Mouse (Mus musculus) megakaryocyte-erythroid progenitor cell, adult 5-6 weeks (primary cell): ENCODE results near the gene Hist2h2be. TPM values are rescaled to one million over a fixed set of nuclear protein-coding genes. Genes with fewer than 3 reads are reported as not detected.

Source experiments
- ATAC-seq: replicated peaks from 2 replicates; pipeline ENCODE4 v1.8.0; 2016; ENCODE audit warnings: mild to moderate bottlenecking, inconsistent platforms; ENCODE audit not compliant: severe bottlenecking, poor library complexity, low FRiP score, low TSS enrichment
- total RNA-seq, 2 experiments: library from RNA; stranded (forward) in 1 of 2; stranded (reverse) in 1 of 2; fragments of 200-1000, 215-1000 nt in 1 of 2; fragments of >200 nt in 1 of 2; fragmentation: Nextera tagmentation in 1 of 2; gene quantifications; 2 replicates each; pipeline ENCODE4 v1.2.3; 2014 to 2017

Hist2h2be gene
- total RNA-seq, 2 experiments from 2014 or later: 10.0 to 10.8 TPM

- no peak for ATAC-seq
Observed at GRCm38 (mm10) chr3:96255926-96256593, 35.1 kb downstream of the Hist2h2be start.

DNA sequence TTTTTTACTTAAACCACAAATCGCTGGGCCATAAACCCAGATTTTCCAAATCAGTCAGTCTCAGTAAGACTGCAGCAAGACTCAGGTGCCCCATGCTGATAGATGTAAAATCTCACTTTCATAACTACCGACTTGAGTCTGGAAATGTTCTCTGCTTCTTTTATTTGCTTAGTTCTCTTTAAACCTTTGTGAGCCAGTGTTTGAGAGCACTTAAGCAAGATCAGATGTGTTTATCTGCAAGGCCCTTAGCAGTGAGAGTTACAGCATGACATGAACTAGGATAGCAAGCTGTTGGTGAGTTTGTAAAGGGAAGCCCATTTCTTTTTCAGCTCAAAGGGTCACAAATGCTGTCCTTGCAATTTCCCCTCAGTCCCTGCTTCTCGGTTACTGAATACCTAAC, 36.3 kb downstream of the Hist2h2be start:
- ATAC-seq: no peak

DNA sequence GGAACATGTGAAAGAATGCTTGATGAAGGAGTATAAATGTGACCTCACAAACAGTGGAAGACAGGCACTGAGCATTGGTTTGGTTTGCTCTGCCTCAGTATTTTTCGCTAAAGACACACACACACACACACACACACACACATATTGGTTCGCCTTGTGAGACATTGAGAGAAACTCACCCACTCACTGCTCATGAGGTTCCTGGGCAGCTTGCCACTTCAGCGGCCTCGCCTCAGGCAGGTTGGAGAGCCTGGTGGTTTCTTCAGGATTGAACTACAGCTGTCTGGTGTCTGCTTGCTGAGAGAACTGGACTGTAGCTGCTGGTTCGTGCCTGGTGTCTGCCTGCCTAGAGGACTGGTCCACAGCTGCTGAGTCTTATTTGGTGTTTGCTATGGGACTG, 39.3 kb downstream of the Hist2h2be start:
- no peak for ATAC-seq

- ATAC-seq: no peak
Observed at GRCm38 (mm10) chr3:96261623-96262022, 40.7 kb downstream of the Hist2h2be start.

GRCm38 (mm10) chr3:96262216-96262875, 41.4 kb downstream of the Hist2h2be start:
- peak; percentile 72 for ATAC-seq

- peak; percentile 89 for ATAC-seq
Observed at GRCm38 (mm10) chr3:96262979-96263550, 42.1 kb downstream of the Hist2h2be start, which contains the start of gene Hist2h4. TSS of gene Hist2h4 (minus strand) at chr3:96263311.

GRCm38 (mm10) chr3:96263558-96264403, 42.9 kb downstream of the Hist2h2be start:
- ATAC-seq: 0 out of 2 replicates have a peak, but pooled peaks have one; percentile 9

GRCm38 (mm10) chr3:96264404-96264949, 43.6 kb downstream of the Hist2h2be start:
- no peak for ATAC-seq

DNA sequence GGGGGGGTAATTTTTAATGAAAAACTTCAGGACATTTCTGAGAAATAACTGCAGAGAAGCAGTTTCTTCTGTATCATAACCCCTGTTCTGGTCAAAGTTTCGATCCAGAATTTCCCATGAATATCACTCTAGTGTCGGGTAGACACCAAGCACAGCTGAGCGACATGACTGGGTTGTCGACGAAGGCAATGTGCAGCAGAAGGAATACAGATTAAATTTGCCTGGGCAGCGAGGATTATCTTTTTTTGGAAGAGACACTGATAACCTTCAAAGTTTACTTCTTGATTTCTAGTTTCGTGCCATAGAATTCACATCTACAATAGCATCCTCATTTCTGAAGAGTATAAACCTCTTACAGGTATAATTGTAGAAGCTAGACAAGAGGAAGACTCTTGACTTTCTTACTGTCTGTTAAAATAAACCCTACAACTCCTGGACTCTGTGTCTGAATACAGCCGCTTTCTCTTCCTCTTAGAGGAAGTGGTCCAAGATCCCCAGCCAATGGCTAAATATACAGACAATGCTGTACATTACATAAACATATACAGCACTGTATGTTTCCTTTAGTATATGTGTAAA, 45.3 kb downstream of the Hist2h2be start:
- no peak for ATAC-seq

DNA sequence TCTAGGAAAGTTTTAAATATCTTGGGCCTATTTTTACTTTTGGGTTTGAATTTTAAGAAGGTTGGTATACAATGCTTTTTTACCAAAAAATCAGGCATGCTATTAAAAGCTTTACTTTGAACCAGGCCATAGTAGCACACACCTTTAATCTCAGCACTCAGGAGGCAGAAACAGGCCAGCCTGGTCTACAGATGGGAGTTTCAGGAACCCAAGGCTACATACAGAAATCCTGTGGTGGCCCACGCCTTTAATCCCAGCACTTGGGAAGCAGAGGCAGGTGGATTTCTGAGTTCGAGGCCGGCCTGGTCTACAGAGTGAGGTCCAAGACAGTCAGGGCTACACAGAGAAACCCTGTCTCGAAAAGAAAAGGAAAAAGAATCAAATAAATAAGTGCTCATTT, 46.6 kb downstream of the Hist2h2be start:
- no peak for ATAC-seq

DNA sequence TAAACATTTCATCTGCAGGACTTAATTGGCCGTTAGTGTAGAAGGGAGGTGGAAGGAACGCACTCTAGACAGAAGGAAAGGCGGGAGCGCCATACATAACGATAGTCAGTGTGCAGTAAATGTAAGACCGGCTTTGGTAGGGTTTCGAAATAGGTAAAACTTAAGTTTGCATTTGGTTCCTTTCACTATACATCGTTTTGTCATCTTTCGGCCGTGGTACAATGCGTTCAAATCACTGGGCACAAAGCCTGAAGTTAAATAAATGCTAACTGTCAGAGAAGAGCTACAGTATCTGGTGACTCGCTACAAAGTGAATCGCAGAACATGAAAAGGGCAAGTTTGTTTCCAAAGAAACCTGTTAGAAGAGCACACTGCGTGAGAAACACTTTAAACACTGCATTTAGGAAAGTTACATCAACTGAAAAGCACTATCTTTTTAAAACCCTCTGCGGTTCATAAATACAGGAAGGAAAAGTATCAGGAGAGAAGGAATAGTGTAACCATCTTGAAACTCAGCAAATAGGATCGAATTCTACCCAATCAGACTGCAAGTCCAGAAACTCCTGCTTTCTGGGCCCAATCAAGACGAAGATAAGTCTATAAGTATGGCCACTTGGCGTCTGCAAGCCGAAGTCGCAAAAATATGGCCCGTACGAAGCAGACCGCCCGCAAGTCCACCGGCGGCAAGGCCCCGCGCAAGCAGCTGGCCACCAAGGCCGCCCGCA, 47.3 kb downstream of the Hist2h2be start, which contains the start of gene Hist2h3b:
Gene Hist2h3b (plus strand): TSS at position 604 of the 725 bp plus-strand sequence.
- peak; percentile 36; the same call in 1 of the 2 replicates for ATAC-seq

- peak; percentile 36 for ATAC-seq
Observed at GRCm38 (mm10) chr3:96268776-96269378, 48.0 kb downstream of the Hist2h2be start.

DNA sequence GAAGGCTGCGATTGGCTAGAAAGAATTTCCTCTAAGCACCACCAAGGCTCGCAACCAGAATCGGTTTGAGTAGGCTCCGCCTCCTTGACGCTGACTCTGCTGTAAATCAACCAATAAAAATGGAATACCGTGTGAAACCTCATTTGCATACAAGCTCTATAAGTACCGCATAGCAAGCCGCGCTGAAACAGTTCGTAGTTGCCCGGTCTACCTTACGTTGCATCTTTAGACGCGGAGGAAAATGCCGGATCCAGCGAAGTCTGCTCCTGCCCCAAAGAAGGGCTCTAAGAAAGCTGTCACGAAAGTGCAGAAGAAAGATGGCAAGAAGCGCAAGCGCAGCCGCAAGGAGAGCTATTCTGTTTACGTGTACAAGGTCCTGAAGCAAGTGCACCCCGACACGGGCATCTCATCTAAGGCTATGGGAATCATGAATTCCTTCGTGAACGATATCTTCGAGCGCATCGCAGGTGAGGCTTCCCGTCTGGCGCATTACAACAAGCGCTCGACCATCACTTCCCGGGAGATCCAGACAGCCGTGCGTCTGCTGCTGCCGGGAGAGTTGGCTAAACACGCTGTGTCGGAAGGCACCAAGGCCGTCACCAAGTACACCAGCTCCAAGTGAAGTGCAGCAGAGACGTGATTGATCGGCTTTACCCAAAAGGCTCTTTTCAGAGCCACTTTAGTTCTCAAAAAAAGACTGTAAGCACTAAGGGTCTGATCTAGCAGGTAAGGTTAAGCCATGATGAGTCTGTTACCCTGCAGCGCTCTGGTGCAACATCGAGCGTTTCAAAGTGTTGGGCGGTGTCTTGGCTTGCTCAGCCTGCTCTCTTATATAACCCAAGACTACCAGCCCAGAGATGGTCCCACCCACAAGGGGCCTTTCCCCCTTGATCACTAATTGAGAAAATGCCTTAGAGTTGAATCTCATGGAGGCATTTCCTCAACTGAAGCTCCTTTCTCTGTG, 48.9 kb downstream of the Hist2h2be start, which contains the start of gene Hist2h2bb:
Gene Hist2h2bb (plus strand): TSS at position 242 of the 964 bp plus-strand sequence.
- peak; percentile 90 for ATAC-seq
